In genomic region chr10:24834634-24835371, GRCm38 (mm10) we compare ENCODE assay signal across 11 mouse cellular contexts. TPM values are rescaled to one million over a fixed set of nuclear protein-coding genes. Genes with fewer than 3 reads are reported as not detected.
DNase-seq lines count a peak whose midpoint lies in the region; ATAC-seq and TF ChIP-seq lines count a peak whose summit lies in the region.
"Had no signal": no experiment of that assay in that cellular context is flagged by ENCODE, and none has a peak within 500 bp of the region (broad histone marks: within the 10 kb centered on the region; RNA-seq: fewer than 3 reads in every experiment).

No protein-coding gene starts in this region.

- H3K4me2 ChIP-seq in heart, embryonic 13.5 days: peak overlapping the region; percentile 61
- peak overlapping the region; percentile 46 for H3K4me2 ChIP-seq in hindbrain, embryonic 14.5 days (replicated peaks)
- peak overlapping the region; percentile 59 for H3K4me2 ChIP-seq in midbrain, embryonic 15.5 days

- no peak for TF ChIP-seq POLR2A in thymus, adult 2 months (IDR thresholded peaks at IDR 0.05; ENCODE audit: control insufficient read depth, extremely low read depth, insufficient read depth, low read length, poor library complexity)

- no peak for ATAC-seq in heart, embryonic 13.5 days (ENCODE audit: extremely low read depth, insufficient number of reproducible peaks, low FRiP score, low TSS enrichment)
- ATAC-seq in hindbrain, embryonic 14.5 days (ENCODE audit: low FRiP score): no peak
- ATAC-seq in midbrain, embryonic 15.5 days (replicated peaks): no peak
- ATAC-seq in cerebellum, adult (ENCODE audit: insufficient number of reproducible peaks, low FRiP score, low TSS enrichment): no peak
- ATAC-seq: CD4-positive, CD25-positive, alpha-beta regulatory T cell, adult 4 months; inflammation-experienced regulatory T-cells, adult 6 months had no signal

- H3K27ac ChIP-seq in heart, embryonic 13.5 days (replicated peaks): no peak overlapping the region
- no peak overlapping the region for H3K27ac ChIP-seq in hindbrain, embryonic 14.5 days
- no peak overlapping the region for H3K27ac ChIP-seq in midbrain, embryonic 15.5 days
- no peak overlapping the region for H3K27ac ChIP-seq in thymus, adult 2 months (ENCODE audit: control insufficient read depth, insufficient read depth, low read length)

- DNase-seq in heart, adult 18-20 months: no peak
- DNase-seq in embryo, embryonic 10 days (ENCODE audit: low spot score): peak; percentile 51
- no peak for DNase-seq in hindbrain, embryonic 14.5 days (ENCODE audit: low spot score)
- DNase-seq in right cerebral cortex, postnatal 4 days: no peak
- DNase-seq in thymus, adult 2 months: no peak
- DNase-seq: cerebellum, adult 11-12 months had no signal

- H3K27me3 ChIP-seq in heart, embryonic 13.5 days (replicated peaks): no peaks in the 10 kb centered on the region
- no peaks in the 10 kb centered on the region for H3K27me3 ChIP-seq in hindbrain, embryonic 14.5 days (ENCODE audit: control insufficient read depth, insufficient read depth, low read length)
- H3K27me3 ChIP-seq in midbrain, embryonic 15.5 days (replicated peaks): no peaks in the 10 kb centered on the region
- H3K27me3 ChIP-seq in thymus, adult 2 months (ENCODE audit: control insufficient read depth, insufficient read depth, low read length): no peaks in the 10 kb centered on the region

- H3K4me3 ChIP-seq in heart, embryonic 13.5 days: peak overlapping the region; percentile 33
- 0 out of 2 replicates have a peak overlapping the region, but pooled peaks have one; percentile 13 for H3K4me3 ChIP-seq in hindbrain, embryonic 14.5 days (replicated peaks; ENCODE audit: low read length)
- peak overlapping the region; percentile 32; the same call in 1 of the 2 replicates for H3K4me3 ChIP-seq in midbrain, embryonic 15.5 days
- H3K4me3 ChIP-seq in thymus, adult 2 months (ENCODE audit: control insufficient read depth, insufficient read depth, low read length): no peak overlapping the region

- no peaks in the 10 kb centered on the region for H3K36me3 ChIP-seq in heart, embryonic 13.5 days
- no peaks in the 10 kb centered on the region for H3K36me3 ChIP-seq in hindbrain, embryonic 14.5 days (replicated peaks; ENCODE audit: control insufficient read depth, insufficient read depth)
- H3K36me3 ChIP-seq in midbrain, embryonic 15.5 days (replicated peaks): no peaks in the 10 kb centered on the region
- no peaks in the 10 kb centered on the region for H3K36me3 ChIP-seq in thymus, adult 2 months (ENCODE audit: control insufficient read depth, insufficient read depth, low read length)

- H3K4me1 ChIP-seq in heart, embryonic 13.5 days: peaks cover 22% of the 10 kb centered on the region
- peaks cover 16% of the 10 kb centered on the region; the same call in 1 of the 2 replicates for H3K4me1 ChIP-seq in hindbrain, embryonic 14.5 days (replicated peaks; ENCODE audit: control insufficient read depth, insufficient read depth, low read length)
- H3K4me1 ChIP-seq in midbrain, embryonic 15.5 days: peaks cover 20% of the 10 kb centered on the region
- H3K4me1 ChIP-seq in thymus, adult 2 months (replicated peaks; ENCODE audit: control insufficient read depth, insufficient read depth, low read length): no peaks in the 10 kb centered on the region

- no peak for TF ChIP-seq CTCF in thymus, adult 2 months (IDR thresholded peaks at IDR 0.05; ENCODE audit: borderline replicate concordance, control insufficient read depth, extremely low read depth, insufficient read depth, low read length, poor library complexity)

- no peak overlapping the region for H3K9ac ChIP-seq in heart, embryonic 13.5 days
- 0 out of 2 replicates have a peak overlapping the region, but pooled peaks have one; percentile 16 for H3K9ac ChIP-seq in hindbrain, embryonic 14.5 days
- no peak overlapping the region for H3K9ac ChIP-seq in midbrain, embryonic 15.5 days

- H3K9me3 ChIP-seq in heart, embryonic 13.5 days: no peaks in the 10 kb centered on the region
- H3K9me3 ChIP-seq in hindbrain, embryonic 14.5 days (ENCODE audit: control insufficient read depth, low read length): no peaks in the 10 kb centered on the region
- no peaks in the 10 kb centered on the region for H3K9me3 ChIP-seq in midbrain, embryonic 15.5 days

- 15% methylated on average over 4 of the region's 4 CpGs for WGBS in heart, embryonic 13.5 days
- WGBS in hindbrain, embryonic 14.5 days: 21% methylated on average over 4 of the region's 4 CpGs
- WGBS in midbrain, embryonic 15.5 days: 5% methylated on average over 4 of the region's 4 CpGs
- WGBS in thymus, adult 2 months: 75% methylated on average over 4 of the region's 4 CpGs

RNA-seq across cellular contexts. Expression of gene Enpp3, which starts 7.8 kb away (rescaled TPM):
- polyA plus RNA-seq in heart, embryonic 13.5 days (2015; fragmentation: Nextera tagmentation; extraction: Ambion mirVana): 1.7 and 2.1 TPM in 2 replicates
- total RNA-seq in heart, adult 18-20 months (2021): 1 to 10 TPM; 3.0 to 3.2 TPM
- 4.1 and 4.8 TPM in 2 replicates for polyA plus RNA-seq in hindbrain, embryonic 14.5 days (2014; fragmentation: Nextera tagmentation; extraction: Ambion mirVana)
- 3.7 and 4.5 TPM in 2 replicates for polyA plus RNA-seq in midbrain, embryonic 15.5 days (2015; fragmentation: Nextera tagmentation; extraction: Ambion mirVana)
- 0.53 and 0.57 TPM in 2 replicates for polyA plus RNA-seq in thymus, adult 2 months (2012; rRNA removed)
- polyA plus RNA-seq: inflammation-experienced regulatory T-cells, adult 6 months had no signal

RNA-seq across cellular contexts. Expression of gene Med23, which starts 35.0 kb away (rescaled TPM):
- 11.7 and 13.0 TPM in 2 replicates for polyA plus RNA-seq in heart, embryonic 13.5 days (2015; fragmentation: Nextera tagmentation; extraction: Ambion mirVana)
- 10 to 100 TPM; 14.0 to 15.6 TPM for total RNA-seq in heart, adult 18-20 months (2021)
- polyA plus RNA-seq in hindbrain, embryonic 14.5 days (2014; fragmentation: Nextera tagmentation; extraction: Ambion mirVana): 32.2 and 32.6 TPM in 2 replicates
- 28.7 and 29.1 TPM in 2 replicates for polyA plus RNA-seq in midbrain, embryonic 15.5 days (2015; fragmentation: Nextera tagmentation; extraction: Ambion mirVana)
- polyA plus RNA-seq in thymus, adult 2 months (2012; rRNA removed): 28.9 and 30.9 TPM in 2 replicates
